Mouse (Mus musculus) layer of hippocampus, postnatal 25 days (tissue): ENCODE measurements around the gene Mief2. TPM values are rescaled to one million over a fixed set of nuclear protein-coding genes. Genes with fewer than 3 reads are reported as not detected.
A peak's percentile ranks its signal among the peaks of the same experiment; 100 is the strongest.

Experiments used
- DNase-seq, 2 experiments: peaks; one replicate each; pipeline ENCODE4 v3.0.0; 2022; ENCODE audit warnings: mixed read lengths in 2 of 2, low spot score in 1 of 2; ENCODE audit errors: extremely low spot score in 1 of 2
- total RNA-seq, 2 experiments: library from RNA; stranded (reverse); gene quantifications; 2 replicates each; pipeline ENCODE4 v1.2.3; 2021

Gene Mief2
- total RNA-seq, 2 experiments from 2014 or later, result 22.8 to 26.1 TPM

GRCm38 (mm10) chr11:60715833-60716232 lies 12.4 kb upstream of the Mief2 start:
- no peak for DNase-seq

GRCm38 (mm10) chr11:60719263-60719662 lies 8.9 kb upstream of the Mief2 start:
- no peak for DNase-seq

DNA sequence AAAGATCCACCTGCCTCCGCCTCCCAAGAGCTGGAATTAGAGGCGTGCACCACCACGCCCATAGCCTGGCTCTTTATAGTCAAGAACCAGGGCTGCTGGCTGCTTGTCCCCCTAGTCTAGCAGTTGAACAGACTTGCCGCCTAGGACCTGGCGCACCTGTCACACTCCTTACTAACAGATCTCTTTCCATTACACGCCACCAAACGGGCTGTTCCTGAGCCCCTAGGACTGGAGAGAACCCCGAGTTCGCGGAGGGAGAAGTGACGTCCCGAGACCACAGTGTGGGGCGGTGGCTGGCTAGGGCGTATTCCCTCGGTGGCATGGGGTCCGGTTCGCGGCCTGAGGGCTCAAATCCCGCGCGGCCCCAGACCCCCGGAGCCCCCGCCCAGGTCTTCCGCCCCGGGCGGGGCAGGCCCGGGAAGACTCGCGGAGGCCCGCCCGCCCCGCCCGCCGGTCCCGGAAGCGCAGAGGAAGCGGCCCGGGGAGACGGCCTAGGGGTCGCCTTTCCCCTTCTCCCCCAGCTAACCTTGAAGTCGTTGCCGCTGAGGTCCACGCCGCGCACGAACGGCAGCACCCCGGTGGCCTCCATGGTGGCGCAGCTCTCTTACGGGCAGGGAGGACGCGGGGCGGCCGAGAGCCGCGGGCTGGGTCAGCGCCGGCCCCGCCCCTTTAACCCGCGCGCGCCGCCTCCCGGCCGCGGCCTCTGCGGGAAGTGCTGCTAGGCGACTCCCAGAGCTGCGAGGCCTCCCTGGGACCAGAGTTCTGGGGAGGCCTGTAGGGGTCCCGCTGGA lies 1.4 kb upstream of the Mief2 start, which contains the start of gene Flii:
Gene Flii, minus strand, starts transcription at position 663 of the 791 bp plus-strand sequence.
- peak; percentile 68 to 73 for DNase-seq

DNA sequence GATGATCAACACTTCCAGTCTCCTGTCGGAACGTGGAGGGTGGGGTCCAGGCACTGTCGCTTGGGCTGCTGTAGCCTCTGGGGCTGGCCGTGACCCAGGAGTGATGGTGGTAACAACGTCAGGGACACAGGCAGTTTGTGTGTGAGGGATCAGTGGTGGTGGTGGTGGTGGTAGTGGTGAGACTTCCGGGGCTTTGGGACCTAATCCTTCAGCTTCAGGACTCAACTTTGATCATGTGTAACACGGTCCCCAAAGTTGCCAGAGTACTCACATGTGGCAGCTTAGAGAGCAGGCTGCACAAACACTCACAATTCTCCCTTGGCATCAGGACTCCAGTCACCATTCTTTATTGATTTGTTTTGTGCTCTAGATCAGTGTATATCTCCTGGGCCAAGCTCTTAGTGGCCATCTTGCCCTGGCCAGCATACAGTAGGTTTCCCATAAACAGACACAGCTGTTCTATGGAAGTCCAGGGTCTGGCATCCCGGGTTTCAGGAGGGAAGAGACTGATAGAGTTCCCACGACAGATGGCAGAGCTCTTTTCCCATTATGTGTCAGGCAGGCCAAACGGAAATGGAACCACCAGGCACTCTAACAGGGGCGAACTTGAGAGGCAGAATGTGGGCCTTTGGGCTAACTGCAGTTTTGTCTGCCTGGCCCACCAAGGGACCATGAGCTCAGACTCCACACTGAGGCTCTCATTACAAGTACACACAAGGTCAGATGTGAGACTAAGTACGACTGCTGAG lies 632 bp upstream of the Mief2 start:
- DNase-seq, result no peak

- no peak for DNase-seq
These were observed 1.0 kb downstream of the Mief2 start for GRCm38 (mm10) chr11:60729217-60729641.

DNA sequence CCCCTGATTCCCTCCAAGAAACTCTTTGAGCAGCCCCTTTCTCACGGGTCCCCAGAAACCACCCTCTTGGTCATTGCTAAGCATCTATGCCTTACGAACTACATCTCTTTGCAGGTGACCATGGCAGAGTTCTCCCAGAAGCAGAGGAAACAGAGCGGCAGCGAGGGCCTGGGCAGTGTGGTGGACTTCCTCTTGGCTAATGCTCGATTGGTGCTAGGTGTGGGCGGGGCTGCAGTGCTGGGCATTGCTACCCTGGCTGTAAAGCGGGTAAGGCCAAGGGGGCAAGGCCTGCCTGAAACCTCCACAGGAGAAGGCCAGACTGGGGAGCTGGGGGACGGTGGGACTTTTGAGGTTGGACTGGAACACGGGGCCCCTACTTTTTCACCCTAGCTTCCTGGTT lies 2.0 kb downstream of the Mief2 start:
- no peak for DNase-seq

- DNase-seq, result no peak
These were observed 3.1 kb downstream of the Mief2 start for GRCm38 (mm10) chr11:60731251-60731650.

DNA sequence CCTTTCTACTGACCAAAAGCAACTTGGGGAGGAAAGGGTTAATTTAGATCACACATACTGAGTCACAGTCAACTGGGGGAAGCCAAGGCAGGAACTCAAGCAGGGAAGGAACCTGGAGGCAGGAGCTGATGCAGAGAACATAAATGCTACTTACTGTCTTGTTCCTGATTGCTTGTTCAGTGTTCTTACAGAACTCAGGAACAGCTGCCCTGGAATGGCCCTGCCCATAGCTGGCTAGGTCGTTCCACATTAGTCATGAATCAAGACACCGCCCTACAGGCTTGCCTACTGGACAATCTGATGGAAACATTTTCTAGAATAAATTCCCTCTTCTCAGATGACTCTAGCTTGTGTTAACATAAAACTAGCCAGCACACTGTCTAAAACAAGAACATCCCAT lies 6.0 kb downstream of the Mief2 start:
- DNase-seq, result no peak

DNA sequence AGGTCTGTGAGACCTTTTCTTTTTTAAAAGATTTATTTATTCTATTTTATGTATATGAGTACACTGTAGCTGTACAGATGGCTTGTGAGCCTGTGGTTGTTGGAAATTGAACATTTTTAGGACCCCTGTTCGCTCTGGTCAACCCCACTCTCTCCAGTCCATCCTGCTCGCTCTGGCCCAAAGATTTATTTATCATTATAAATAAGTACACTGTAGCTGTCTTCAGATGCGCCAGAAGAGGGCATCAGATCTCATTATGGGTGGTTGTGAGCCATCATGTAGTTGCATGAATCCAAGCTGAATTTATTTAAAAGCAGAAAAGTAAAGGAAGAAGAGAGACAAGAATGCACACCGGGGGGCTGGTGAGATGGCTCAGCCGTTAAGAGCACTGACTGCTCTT lies 7.0 kb downstream of the Mief2 start:
- DNase-seq, result no peak

GRCm38 (mm10) chr11:60736491-60736890 lies 8.3 kb downstream of the Mief2 start:
- DNase-seq, result no peak

DNA sequence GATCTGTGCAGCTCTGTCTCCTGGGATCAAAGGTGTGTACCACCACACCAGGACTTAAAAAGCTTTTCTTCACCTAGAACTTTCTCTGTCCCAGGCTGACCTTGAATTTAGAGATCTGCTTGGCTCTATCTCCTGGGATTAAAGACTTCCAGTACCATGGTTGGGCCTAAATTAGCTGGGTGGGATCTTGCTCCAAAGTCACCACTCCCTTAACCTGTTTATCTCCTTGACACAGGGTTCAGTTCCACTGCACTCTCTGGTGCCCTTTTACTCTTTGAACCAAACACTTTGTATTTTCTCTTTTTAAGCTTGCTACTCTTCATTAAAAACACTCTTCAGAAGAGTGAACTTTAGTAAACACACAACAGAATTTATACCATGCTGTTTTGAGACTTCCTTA lies 9.3 kb downstream of the Mief2 start:
- DNase-seq, result no peak

DNA sequence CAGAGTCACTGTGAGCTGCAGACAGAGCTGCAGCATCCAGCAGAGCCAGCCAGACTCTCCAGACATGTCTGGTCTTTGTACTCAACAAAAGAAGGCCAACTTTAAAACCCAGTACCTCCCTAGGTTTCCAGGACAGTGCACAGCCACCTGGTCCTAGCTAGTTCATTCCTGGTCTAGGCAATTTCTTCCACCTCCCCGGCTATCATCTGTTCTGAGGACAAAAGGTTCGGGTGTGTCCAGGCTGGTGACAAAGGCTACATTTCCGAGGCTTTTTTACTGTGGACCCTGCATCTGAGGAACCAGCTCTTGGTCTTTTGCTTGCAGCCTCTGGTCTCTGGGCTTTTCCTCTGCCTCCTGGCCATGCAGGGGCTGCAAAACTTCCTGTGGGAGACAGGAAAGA lies 12.1 kb downstream of the Mief2 start:
- DNase-seq, result no peak

DNA sequence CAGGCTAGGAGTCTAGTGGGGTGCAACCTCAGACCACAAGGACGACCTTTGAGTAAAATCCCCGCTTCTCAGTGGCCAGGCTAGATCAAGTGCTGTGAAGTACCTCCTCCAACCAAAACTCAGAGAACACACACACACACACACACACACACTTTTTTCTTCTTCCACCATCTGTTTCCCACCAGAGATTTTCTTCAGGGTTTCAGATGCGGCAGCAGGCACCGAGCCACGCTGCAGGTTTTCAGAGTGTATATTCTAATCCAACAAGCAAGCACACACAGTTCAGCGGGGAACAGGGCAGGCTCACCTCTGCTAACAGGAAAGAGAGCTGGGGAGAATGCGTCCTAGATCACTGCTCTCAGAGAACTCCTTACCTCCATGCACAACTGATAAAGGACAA lies 27.4 kb downstream of the Mief2 start:
- DNase-seq, result no peak

DNA sequence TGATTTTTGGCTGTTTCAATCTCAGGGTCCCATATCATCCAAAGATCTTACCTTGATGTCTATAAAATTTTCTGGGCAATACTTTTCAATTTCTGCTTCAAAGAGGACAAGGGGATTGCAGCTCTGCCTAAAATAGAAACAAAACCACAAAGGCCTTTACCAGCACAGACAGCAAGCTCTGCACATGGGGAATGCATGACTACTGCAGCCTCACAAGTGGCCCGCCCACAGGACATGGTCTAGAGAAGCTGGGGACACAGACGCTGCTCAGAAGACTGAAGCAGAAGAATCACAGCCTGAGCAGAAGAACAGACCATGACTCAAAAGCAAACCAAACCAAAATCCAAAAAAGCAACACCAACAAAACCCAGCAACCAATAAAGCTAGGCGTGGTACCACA lies 33.5 kb downstream of the Mief2 start:
- no peak for DNase-seq

DNA sequence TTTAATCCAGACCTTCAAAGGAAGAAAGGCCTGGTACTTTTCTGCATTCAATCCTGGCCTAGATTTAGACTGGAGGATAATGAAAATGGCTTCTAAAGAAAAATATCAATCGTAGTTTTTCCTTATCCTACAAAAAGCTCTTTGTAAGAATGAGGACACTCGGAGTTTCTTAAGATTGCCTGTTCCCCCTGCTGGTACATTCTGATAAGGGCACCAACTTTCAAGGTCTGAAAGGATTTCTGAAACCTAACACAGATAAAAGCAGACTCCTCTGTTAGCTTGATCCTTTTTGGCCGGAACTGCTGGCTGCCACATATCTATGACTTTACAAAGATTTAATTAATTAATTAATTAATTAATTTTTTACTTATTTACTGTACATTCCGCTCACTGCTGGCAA lies 38.8 kb downstream of the Mief2 start:
- DNase-seq, result no peak

DNA sequence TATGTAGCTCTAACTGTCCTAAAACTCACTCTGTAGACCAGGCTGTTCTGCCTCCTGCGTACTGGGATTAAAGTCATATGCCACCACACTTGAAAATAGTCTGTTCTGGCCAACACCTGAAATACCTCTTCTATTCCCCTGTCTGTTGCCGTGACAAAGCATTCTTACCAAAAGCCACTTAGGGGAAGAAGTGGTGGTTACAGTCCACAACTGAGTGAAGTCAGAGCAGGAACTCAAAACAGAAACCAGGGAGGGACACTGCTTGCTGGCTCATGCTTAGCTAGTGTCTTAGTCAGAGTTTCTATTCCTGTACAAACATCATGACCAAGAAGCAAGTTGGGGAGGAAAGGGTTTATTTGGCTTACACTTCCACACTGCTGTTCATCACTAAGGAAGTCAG lies 41.1 kb downstream of the Mief2 start:
- DNase-seq, result no peak

- DNase-seq, result no peak
These were observed 42.6 kb downstream of the Mief2 start for GRCm38 (mm10) chr11:60770776-60771175.

- no peak for DNase-seq
These were observed 44.0 kb downstream of the Mief2 start for GRCm38 (mm10) chr11:60772161-60772560.

DNA sequence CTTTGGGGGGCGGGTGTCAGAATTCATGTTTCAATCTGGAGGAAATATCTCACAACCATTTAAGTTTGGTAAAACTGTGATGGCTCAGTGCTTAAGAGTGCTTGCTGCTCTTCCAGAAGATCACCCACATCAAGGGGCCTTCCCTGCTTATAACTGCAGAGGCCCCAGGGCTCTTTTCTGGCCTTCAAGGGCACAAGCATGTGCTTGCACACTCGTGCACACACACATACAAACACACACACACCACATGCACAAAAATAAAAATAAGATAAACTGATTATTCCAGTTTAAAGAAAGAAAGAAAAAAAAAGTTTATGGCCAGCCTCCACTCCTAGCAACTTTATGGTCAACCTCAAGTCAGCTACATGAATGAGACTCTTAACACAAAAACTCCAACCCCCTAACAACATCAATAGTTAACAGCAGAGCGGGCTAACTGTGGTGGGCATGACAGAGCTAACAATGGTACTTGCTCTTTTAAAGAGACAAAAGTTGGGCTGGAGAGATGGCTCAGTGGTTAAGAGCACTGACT lies 46.0 kb downstream of the Mief2 start:
- no peak for DNase-seq

GRCm38 (mm10) chr11:60774841-60775240 lies 46.6 kb downstream of the Mief2 start:
- no peak for DNase-seq

- no peak for DNase-seq
These were observed 47.4 kb downstream of the Mief2 start for GRCm38 (mm10) chr11:60775578-60775977.
